Mouse (Mus musculus) spleen, embryonic (tissue): ENCODE measurements around the gene Hhatl.

ENCODE experiments used
- CTCF ChIA-PET: fragments of 350-600 bp; sonication (Branson Sonifier 250); formaldehyde crosslinking; loops from one replicate; lab custom pipeline; 2022; lab: Charles Lee

Gene Hhatl

GRCm38 (mm10) chr9:121807546-121807945, 15.2 kb upstream of the Hhatl start:
- CTCF ChIA-PET, result no interaction called here

- CTCF ChIA-PET, result no interaction called here
These were observed 10.4 kb upstream of the Hhatl start for GRCm38 (mm10) chr9:121802747-121803146.

GRCm38 (mm10) chr9:121798887-121799520, 6.7 kb upstream of the Hhatl start:
- CTCF ChIA-PET, result no interaction called here

- CTCF ChIA-PET, result no interaction called here
These were observed 5.4 kb upstream of the Hhatl start for GRCm38 (mm10) chr9:121797722-121798121.

GRCm38 (mm10) chr9:121794972-121795539, 2.7 kb upstream of the Hhatl start:
- CTCF ChIA-PET, result no interaction called here

GRCm38 (mm10) chr9:121791206-121791605, 1.1 kb downstream of the Hhatl start:
- CTCF ChIA-PET, result no interaction called here

- CTCF ChIA-PET, result no interaction called here
These were observed 5.9 kb downstream of the Hhatl start for GRCm38 (mm10) chr9:121786359-121786758.

GRCm38 (mm10) chr9:121785261-121785660, 7.0 kb downstream of the Hhatl start:
- CTCF ChIA-PET, result no interaction called here

- CTCF ChIA-PET, result no interaction called here
These were observed 7.5 kb downstream of the Hhatl start for GRCm38 (mm10) chr9:121784801-121785200.

GRCm38 (mm10) chr9:121778066-121778624, 14.2 kb downstream of the Hhatl start:
- CTCF ChIA-PET, result no interaction called here

- CTCF ChIA-PET, result no interaction called here
These were observed 14.7 kb downstream of the Hhatl start, which contains the start of gene Klhl40 for GRCm38 (mm10) chr9:121777484-121778065. Klhl40 (plus strand) TSS chr9:121777607.

- CTCF ChIA-PET, result no interaction called here
These were observed 15.8 kb downstream of the Hhatl start for GRCm38 (mm10) chr9:121776511-121776910.

- CTCF ChIA-PET, result no interaction called here
These were observed 16.4 kb downstream of the Hhatl start for GRCm38 (mm10) chr9:121775951-121776350.

GRCm38 (mm10) chr9:121772412-121772811, 19.9 kb downstream of the Hhatl start:
- CTCF ChIA-PET, result no interaction called here

GRCm38 (mm10) chr9:121765166-121765855, 27.0 kb downstream of the Hhatl start:
- CTCF ChIA-PET, result no interaction called here

GRCm38 (mm10) chr9:121763716-121764115, 28.6 kb downstream of the Hhatl start:
- CTCF ChIA-PET, result no interaction called here

- CTCF ChIA-PET, result no interaction called here
These were observed 29.5 kb downstream of the Hhatl start for GRCm38 (mm10) chr9:121762761-121763160.

GRCm38 (mm10) chr9:121762248-121762647, 30.1 kb downstream of the Hhatl start:
- CTCF ChIA-PET, result no interaction called here

- CTCF ChIA-PET, result no interaction called here
These were observed 30.5 kb downstream of the Hhatl start for GRCm38 (mm10) chr9:121761787-121762186.

GRCm38 (mm10) chr9:121761091-121761665, 31.1 kb downstream of the Hhatl start:
- CTCF ChIA-PET, result no interaction called here

GRCm38 (mm10) chr9:121760271-121761090, 31.8 kb downstream of the Hhatl start:
- CTCF ChIA-PET, result no interaction called here
